In genomic region chr4:62806786-62807185, GRCm38 (mm10) we compare ENCODE assay signal across 10 mouse cellular contexts.
DNase-seq lines count a peak whose midpoint lies in the region; ATAC-seq lines count a peak whose summit lies in the region.
"Had no signal": no experiment of that assay in that cellular context is flagged by ENCODE, and none has a peak within 500 bp of the region (broad histone marks: within the 10 kb centered on the region; RNA-seq: fewer than 3 reads in every experiment).

No protein-coding gene starts in this region.

- H3K9ac ChIP-seq in heart, embryonic 16.5 days (ENCODE audit: low read length) = no peak overlapping the region
- H3K9ac ChIP-seq: lung, embryonic 15.5 days had no signal

- 52% methylated on average over 2 of the region's 2 CpGs for WGBS in heart, embryonic 16.5 days

- no peaks in the 10 kb centered on the region for H3K9me3 ChIP-seq in heart, embryonic 16.5 days (replicated peaks; ENCODE audit: control insufficient read depth, low read length)
- H3K9me3 ChIP-seq: lung, embryonic 15.5 days had no signal

- H3K4me2 ChIP-seq in heart, embryonic 16.5 days (ENCODE audit: low read depth, low read length) = no peak overlapping the region
- H3K4me2 ChIP-seq: lung, embryonic 15.5 days had no signal

- ATAC-seq in heart, embryonic 16.5 days (replicated peaks; ENCODE audit: extremely low read depth, insufficient read depth, low FRiP score) = peak; percentile 74
- peak; percentile 97 for ATAC-seq in megakaryocyte progenitor cell, adult 5-6 weeks (replicated peaks; ENCODE audit: poor library complexity)

- peaks cover 15% of the 10 kb centered on the region for H3K4me1 ChIP-seq in heart, embryonic 16.5 days (ENCODE audit: control insufficient read depth, insufficient read depth, low read length)

- no peak overlapping the region for H3K27ac ChIP-seq in heart, embryonic 16.5 days (ENCODE audit: low read length)
- H3K27ac ChIP-seq: lung, embryonic 15.5 days had no signal

- no peaks in the 10 kb centered on the region for H3K27me3 ChIP-seq in heart, embryonic 16.5 days (ENCODE audit: control insufficient read depth, insufficient read depth, low read length)
- H3K27me3 ChIP-seq: lung, embryonic 15.5 days had no signal

- H3K4me3 ChIP-seq in heart, embryonic 16.5 days (ENCODE audit: low read length) = no peak overlapping the region
- H3K4me3 ChIP-seq: lung, embryonic 15.5 days had no signal

- H3K36me3 ChIP-seq in heart, embryonic 16.5 days (ENCODE audit: control insufficient read depth, insufficient read depth) = no peaks in the 10 kb centered on the region
- H3K36me3 ChIP-seq: G1E; lung, embryonic 15.5 days had no signal

- DNase-seq in lung, postnatal 25 days (ENCODE audit: low spot score) = peak; percentile 7
- no peak for DNase-seq in lung, postnatal 10 days
- no peak for DNase-seq in cerebellum, adult 8-10 months
- no peak for DNase-seq in cerebellum, postnatal 10 days
- no peak for DNase-seq in embryo, embryonic 9.5 days (ENCODE audit: extremely low spot score)
- DNase-seq: midbrain, embryonic 14.5 days had no signal
